Mouse (Mus musculus): Measurements from ENCODE around the gene Vmn1r138. TPM values are rescaled to one million over a fixed set of nuclear protein-coding genes. Genes with fewer than 3 reads are reported as not detected.

The Vmn1r138 gene
- not detected for polyA plus RNA-seq (2012; fragmentation: generic; extraction: Trizol)

DNA sequence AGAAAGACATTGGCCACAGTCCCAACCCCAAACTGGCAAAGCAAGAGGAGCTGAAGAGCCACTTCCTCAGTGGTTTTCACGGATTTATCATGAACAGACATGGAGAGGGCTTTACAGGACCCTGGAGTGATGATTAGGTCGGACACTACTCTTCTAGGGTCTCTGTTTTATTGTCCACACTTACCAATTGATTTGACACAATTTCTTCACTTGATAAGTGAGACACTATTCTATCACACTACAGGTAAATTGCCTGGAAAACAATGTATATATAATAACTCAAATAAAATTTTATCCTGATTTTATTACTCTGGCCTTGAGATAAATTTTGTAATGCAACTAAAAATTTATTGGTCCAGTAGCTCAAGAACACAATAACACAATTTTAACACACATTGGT, at the start of gene Vmn1r138:
Vmn1r138 (minus strand) TSS at position 101 of the 400 bp plus-strand sequence.

DNA sequence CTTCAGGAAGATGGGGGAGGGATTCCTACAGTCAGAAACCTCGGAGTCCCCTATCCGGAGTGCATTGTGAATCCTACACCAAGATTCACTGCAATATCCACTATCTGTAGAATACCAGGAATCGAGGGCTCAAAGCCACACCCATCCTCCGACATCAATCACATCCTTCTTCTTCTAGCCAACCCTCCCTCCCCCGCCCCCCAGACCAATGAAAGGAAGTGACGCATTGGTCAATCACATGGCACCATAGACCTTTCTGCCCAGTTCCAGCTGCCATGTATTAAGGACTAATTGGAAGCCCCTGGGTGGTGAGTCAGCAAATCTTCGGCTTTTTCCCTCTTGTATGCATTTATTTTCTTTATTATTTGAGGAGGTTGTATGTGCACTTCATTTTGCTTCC, 40.1 kb upstream of the Vmn1r138 start, which contains the start of gene Vmn1r139:
Vmn1r139 (plus strand) TSS at position 301 of the 400 bp plus-strand sequence.

GRCm38 (mm10) chr7:22056205-22056604, 27.5 kb upstream of the Vmn1r138 start, which contains the start of gene Gm6176:
Gm6176 (minus strand) TSS chr7:22056305.

GRCm38 (mm10) chr7:21994287-21994686, 34.4 kb downstream of the Vmn1r138 start, which contains the start of gene Vmn1r137:
Vmn1r137 (plus strand) TSS chr7:21994587.

Other genes with a start within 250 kb of the Vmn1r138 start
- gene Gm4177, start 232.2 kb downstream of the Vmn1r138 start, polyA plus RNA-seq (2012; fragmentation: generic; extraction: Trizol) = not detected
- gene Vmn1r135, start 196.5 kb downstream of the Vmn1r138 start, polyA plus RNA-seq (2012; fragmentation: generic; extraction: Trizol) = not detected
- gene Gm5725, start 184.6 kb downstream of the Vmn1r138 start, polyA plus RNA-seq (2012; fragmentation: generic; extraction: Trizol) = not detected
- gene Gm5891, start 107.6 kb downstream of the Vmn1r138 start, polyA plus RNA-seq (2012; fragmentation: generic; extraction: Trizol) = not detected
- not detected for gene Vmn1r137, start 34.3 kb downstream of the Vmn1r138 start, polyA plus RNA-seq (2012; fragmentation: generic; extraction: Trizol)
- gene Gm6176, start 27.4 kb upstream of the Vmn1r138 start, polyA plus RNA-seq (2012; fragmentation: generic; extraction: Trizol) = not detected
- not detected for gene Vmn1r139, start 40.2 kb upstream of the Vmn1r138 start, polyA plus RNA-seq (2012; fragmentation: generic; extraction: Trizol)
- not detected for gene Gm16451, start 89.3 kb upstream of the Vmn1r138 start, polyA plus RNA-seq (2012; fragmentation: generic; extraction: Trizol)
- not detected for gene Gm10666, start 105.8 kb upstream of the Vmn1r138 start, polyA plus RNA-seq (2012; fragmentation: generic; extraction: Trizol)
- not detected for gene Vmn1r142, start 135.1 kb upstream of the Vmn1r138 start, polyA plus RNA-seq (2012; fragmentation: generic; extraction: Trizol)
- gene Vmn1r143, start 160.5 kb upstream of the Vmn1r138 start, polyA plus RNA-seq (2012; fragmentation: generic; extraction: Trizol) = not detected
- gene Gm8653, start 172.4 kb upstream of the Vmn1r138 start, polyA plus RNA-seq (2012; fragmentation: generic; extraction: Trizol) = not detected
- not detected for gene Gm8453, start 200.6 kb upstream of the Vmn1r138 start, polyA plus RNA-seq (2012; fragmentation: generic; extraction: Trizol)

All from C3H10T1/2 (cell line).